Mouse (Mus musculus): Measurements from ENCODE around the gene Gm5431. TPM values are rescaled to one million over a fixed set of nuclear protein-coding genes. Genes with fewer than 3 reads are reported as not detected.
"Not testable (repeated sequence)": the region's sequence is repeated elsewhere in the genome, so short reads cannot be mapped to it uniquely, and the experiment has no call there.

Gene Gm5431
- total RNA-seq (2014; rRNA removed; ENCODE audit: low replicate concordance) (0.08 and 0.92 TPM in 2 replicates), polyA plus RNA-seq (2015; fragmentation: Nextera tagmentation; extraction: Ambion mirVana) (0.11 and 0.12 TPM in 2 replicates)

DNA sequence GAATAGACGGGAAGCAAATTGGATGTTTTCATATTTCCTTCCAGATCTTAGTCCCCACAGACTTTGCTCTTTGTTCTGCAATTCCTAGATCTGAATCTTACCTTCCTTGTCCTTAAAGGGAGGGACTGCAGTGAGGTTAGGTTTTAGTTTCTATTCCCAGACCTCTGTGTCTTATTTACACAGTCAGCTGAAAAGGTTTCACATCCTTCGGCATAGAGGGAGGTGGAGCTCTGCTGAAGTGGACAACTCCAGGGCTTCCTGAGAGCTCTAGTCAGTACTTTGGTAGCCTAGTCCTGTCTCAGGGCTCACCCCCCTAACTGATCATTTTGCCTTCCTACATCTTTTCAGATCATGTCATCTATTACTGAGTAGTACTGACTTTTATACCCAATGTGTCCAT, at the start of gene Gm5431:
Gene Gm5431 (minus strand): TSS at position 194 of the 400 bp plus-strand sequence.
- no peak within 1 kb of the TSS for H3K27ac ChIP-seq (ENCODE audit: low read depth)
- no peak for ATAC-seq (ENCODE audit: insufficient read depth, low read depth)
- H3K27me3 ChIP-seq (ENCODE audit: control insufficient read depth, insufficient read depth, low read length), result no peaks in the 10 kb centered on the region
- no peak within 1 kb of the TSS for H3K4me2 ChIP-seq (ENCODE audit: low read depth, low read length)
- no peaks in the 10 kb centered on the region for H3K9me3 ChIP-seq (replicated peaks; ENCODE audit: control insufficient read depth, low read length)
- no peak for TF ChIP-seq EP300 (IDR thresholded peaks at IDR 0.05; ENCODE audit: low read depth)
- no peak for TF ChIP-seq CTCF (IDR thresholded peaks at IDR 0.05; ENCODE audit: low read depth)
- H3K4me1 ChIP-seq (ENCODE audit: control insufficient read depth, insufficient read depth), result no peaks in the 10 kb centered on the region
- no peaks in the 10 kb centered on the region for H3K36me3 ChIP-seq (replicated peaks; ENCODE audit: control insufficient read depth, insufficient read depth, low read length)
- H3K9ac ChIP-seq (replicated peaks; ENCODE audit: low read depth, low read length), result no peak within 1 kb of the TSS
- WGBS, result 38% methylated on average over 2 of the region's 2 CpGs
- no peak for DNase-seq (ENCODE audit: low spot score)
- no peak within 1 kb of the TSS for H3K4me3 ChIP-seq (ENCODE audit: low read depth, low read length)

DNA sequence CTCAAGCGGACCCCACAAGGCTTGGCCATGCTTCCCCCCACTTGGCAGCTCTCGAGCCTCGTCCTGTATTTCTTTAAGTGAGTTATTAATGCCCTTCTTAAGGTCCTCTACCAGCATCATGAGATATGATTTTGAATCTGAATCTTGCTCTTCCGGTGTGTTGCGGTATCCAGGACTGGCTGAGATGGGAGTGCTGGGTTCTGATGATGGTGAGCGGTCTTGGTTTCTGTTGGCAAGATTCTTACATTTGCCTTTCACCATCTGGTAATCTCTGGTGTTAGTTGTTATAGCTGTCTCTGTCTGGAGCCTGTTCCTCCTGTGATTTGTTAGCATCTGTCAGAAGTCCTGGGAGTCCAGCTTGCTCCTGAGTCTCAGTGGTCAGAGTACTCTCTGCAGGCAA, 44.1 kb upstream of the Gm5431 start, which contains the start of gene Psme2b:
Gene Psme2b (minus strand): TSS at position 101 of the 400 bp plus-strand sequence.
- not testable (repeated sequence) for ATAC-seq (ENCODE audit: insufficient read depth, low read depth); H3K4me3 ChIP-seq (ENCODE audit: low read depth, low read length); H3K27ac ChIP-seq (ENCODE audit: low read depth); H3K4me2 ChIP-seq (ENCODE audit: low read depth, low read length); H3K9me3 ChIP-seq (replicated peaks; ENCODE audit: control insufficient read depth, low read length); H3K36me3 ChIP-seq (replicated peaks; ENCODE audit: control insufficient read depth, insufficient read depth, low read length); DNase-seq (ENCODE audit: low spot score); H3K4me1 ChIP-seq (ENCODE audit: control insufficient read depth, insufficient read depth); H3K9ac ChIP-seq (replicated peaks; ENCODE audit: low read depth, low read length); H3K27me3 ChIP-seq (ENCODE audit: control insufficient read depth, insufficient read depth, low read length)
- 84% methylated on average over 6 of the region's 6 CpGs for WGBS

DNA sequence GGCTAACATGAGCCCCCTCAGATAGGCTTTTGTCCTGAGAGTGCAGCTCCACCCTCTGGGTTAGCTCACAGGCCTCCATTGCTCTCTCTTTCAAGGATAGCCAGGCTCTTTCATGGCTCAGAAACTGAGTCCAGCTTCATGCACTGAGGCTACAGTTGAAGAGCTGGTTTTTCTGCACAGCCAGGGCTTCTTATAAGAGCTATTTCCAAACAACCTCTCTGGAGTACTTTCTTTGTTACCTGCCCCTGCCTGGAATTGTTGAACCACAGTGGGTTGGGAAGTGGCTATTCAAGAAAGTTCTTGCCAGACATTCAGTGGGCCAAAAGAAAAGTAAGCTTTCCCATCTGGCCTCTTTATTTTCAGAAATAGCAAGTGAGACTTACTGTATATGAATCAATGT, 37.3 kb upstream of the Gm5431 start:
- not testable (repeated sequence) for H3K27ac ChIP-seq (ENCODE audit: low read depth); H3K4me1 ChIP-seq (ENCODE audit: control insufficient read depth, insufficient read depth); DNase-seq (ENCODE audit: low spot score); H3K4me2 ChIP-seq (ENCODE audit: low read depth, low read length); H3K9me3 ChIP-seq (replicated peaks; ENCODE audit: control insufficient read depth, low read length); ATAC-seq (ENCODE audit: insufficient read depth, low read depth); H3K27me3 ChIP-seq (ENCODE audit: control insufficient read depth, insufficient read depth, low read length); H3K4me3 ChIP-seq (ENCODE audit: low read depth, low read length); H3K36me3 ChIP-seq (replicated peaks; ENCODE audit: control insufficient read depth, insufficient read depth, low read length); H3K9ac ChIP-seq (replicated peaks; ENCODE audit: low read depth, low read length)

GRCm38 (mm10) chr11:48935291-48935690, 33.3 kb upstream of the Gm5431 start:
- not testable (repeated sequence) for DNase-seq (ENCODE audit: low spot score); H3K4me1 ChIP-seq (ENCODE audit: control insufficient read depth, insufficient read depth); H3K27me3 ChIP-seq (ENCODE audit: control insufficient read depth, insufficient read depth, low read length); H3K4me2 ChIP-seq (ENCODE audit: low read depth, low read length); H3K9me3 ChIP-seq (replicated peaks; ENCODE audit: control insufficient read depth, low read length); H3K27ac ChIP-seq (ENCODE audit: low read depth); ATAC-seq (ENCODE audit: insufficient read depth, low read depth); H3K4me3 ChIP-seq (ENCODE audit: low read depth, low read length); H3K36me3 ChIP-seq (replicated peaks; ENCODE audit: control insufficient read depth, insufficient read depth, low read length); H3K9ac ChIP-seq (replicated peaks; ENCODE audit: low read depth, low read length)
- no CpG with 5 or more reads among the region's 3 CpGs for WGBS

GRCm38 (mm10) chr11:48933923-48934322, 31.9 kb upstream of the Gm5431 start:
- H3K9ac ChIP-seq (replicated peaks; ENCODE audit: low read depth, low read length); H3K9me3 ChIP-seq (replicated peaks; ENCODE audit: control insufficient read depth, low read length); H3K4me2 ChIP-seq (ENCODE audit: low read depth, low read length); H3K4me1 ChIP-seq (ENCODE audit: control insufficient read depth, insufficient read depth); H3K27ac ChIP-seq (ENCODE audit: low read depth); DNase-seq (ENCODE audit: low spot score); H3K36me3 ChIP-seq (replicated peaks; ENCODE audit: control insufficient read depth, insufficient read depth, low read length); ATAC-seq (ENCODE audit: insufficient read depth, low read depth); H3K27me3 ChIP-seq (ENCODE audit: control insufficient read depth, insufficient read depth, low read length); H3K4me3 ChIP-seq (ENCODE audit: low read depth, low read length): not testable (repeated sequence)
- WGBS, result 13% methylated on average over 1 of the region's 1 CpGs

DNA sequence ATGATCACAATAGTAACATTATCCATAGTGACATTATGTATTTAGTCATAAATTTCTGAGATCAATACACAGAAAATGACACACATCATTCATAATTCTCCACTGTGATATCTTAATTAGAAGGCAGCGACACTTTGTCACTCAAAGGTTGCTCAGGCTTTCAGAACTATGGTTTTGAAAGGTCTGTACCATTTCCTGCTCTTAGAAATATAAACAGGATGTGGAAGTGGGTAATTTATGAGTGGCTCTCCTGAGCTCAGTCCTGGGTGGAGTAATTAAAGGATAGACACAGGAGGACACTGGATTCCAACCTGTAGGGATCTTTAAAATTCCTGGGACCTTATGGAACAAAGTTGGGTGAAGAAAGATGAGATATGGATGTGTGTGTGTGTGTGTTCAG, 31.4 kb upstream of the Gm5431 start:
- not testable (repeated sequence) for H3K9ac ChIP-seq (replicated peaks; ENCODE audit: low read depth, low read length); H3K4me3 ChIP-seq (ENCODE audit: low read depth, low read length); H3K4me2 ChIP-seq (ENCODE audit: low read depth, low read length); H3K27ac ChIP-seq (ENCODE audit: low read depth); H3K27me3 ChIP-seq (ENCODE audit: control insufficient read depth, insufficient read depth, low read length); DNase-seq (ENCODE audit: low spot score); ATAC-seq (ENCODE audit: insufficient read depth, low read depth); H3K36me3 ChIP-seq (replicated peaks; ENCODE audit: control insufficient read depth, insufficient read depth, low read length); H3K9me3 ChIP-seq (replicated peaks; ENCODE audit: control insufficient read depth, low read length); H3K4me1 ChIP-seq (ENCODE audit: control insufficient read depth, insufficient read depth)
- WGBS, result 50% methylated on average over 1 of the region's 1 CpGs

- H3K36me3 ChIP-seq (replicated peaks; ENCODE audit: control insufficient read depth, insufficient read depth, low read length); ATAC-seq (ENCODE audit: insufficient read depth, low read depth); H3K4me2 ChIP-seq (ENCODE audit: low read depth, low read length); H3K27ac ChIP-seq (ENCODE audit: low read depth); H3K27me3 ChIP-seq (ENCODE audit: control insufficient read depth, insufficient read depth, low read length); H3K9ac ChIP-seq (replicated peaks; ENCODE audit: low read depth, low read length); H3K9me3 ChIP-seq (replicated peaks; ENCODE audit: control insufficient read depth, low read length); H3K4me3 ChIP-seq (ENCODE audit: low read depth, low read length); H3K4me1 ChIP-seq (ENCODE audit: control insufficient read depth, insufficient read depth); DNase-seq (ENCODE audit: low spot score): not testable (repeated sequence)
- 78% methylated on average over 1 of the region's 1 CpGs for WGBS
These were observed 26.1 kb upstream of the Gm5431 start for GRCm38 (mm10) chr11:48928068-48928467.

DNA sequence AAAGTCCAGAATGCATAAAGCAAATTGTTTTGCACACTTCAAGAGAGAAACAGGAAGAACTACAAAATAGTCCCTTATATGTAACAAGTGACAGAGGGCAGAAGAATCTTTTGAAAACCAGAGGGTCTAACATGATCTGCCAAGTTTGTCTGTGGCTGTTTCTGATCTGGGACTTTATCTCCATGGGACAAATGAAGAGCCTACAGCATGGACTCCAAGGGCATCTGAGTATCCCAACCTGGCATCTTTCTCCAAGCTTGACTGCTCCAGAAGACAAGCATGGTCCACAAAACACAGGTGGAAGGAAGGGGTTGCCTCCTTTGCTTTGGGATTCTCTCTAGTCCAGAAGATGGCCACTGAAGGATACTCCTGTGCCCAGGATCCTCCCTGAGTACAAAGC, 24.4 kb upstream of the Gm5431 start:
- not testable (repeated sequence) for H3K4me1 ChIP-seq (ENCODE audit: control insufficient read depth, insufficient read depth); H3K27ac ChIP-seq (ENCODE audit: low read depth); H3K36me3 ChIP-seq (replicated peaks; ENCODE audit: control insufficient read depth, insufficient read depth, low read length); H3K4me2 ChIP-seq (ENCODE audit: low read depth, low read length); H3K9me3 ChIP-seq (replicated peaks; ENCODE audit: control insufficient read depth, low read length); H3K9ac ChIP-seq (replicated peaks; ENCODE audit: low read depth, low read length); H3K4me3 ChIP-seq (ENCODE audit: low read depth, low read length); H3K27me3 ChIP-seq (ENCODE audit: control insufficient read depth, insufficient read depth, low read length); DNase-seq (ENCODE audit: low spot score); ATAC-seq (ENCODE audit: insufficient read depth, low read depth)

- not testable (repeated sequence) for H3K4me2 ChIP-seq (ENCODE audit: low read depth, low read length); ATAC-seq (ENCODE audit: insufficient read depth, low read depth)
- 75% methylated on average over 5 of the region's 5 CpGs for WGBS
These were observed 21.8 kb upstream of the Gm5431 start for GRCm38 (mm10) chr11:48923818-48924217.

More at GRCm38 (mm10) chr11:48923818-48924217, 21.8 kb upstream of the Gm5431 start:
- not testable (repeated sequence) for H3K4me3 ChIP-seq (ENCODE audit: low read depth, low read length); H3K27ac ChIP-seq (ENCODE audit: low read depth); H3K9me3 ChIP-seq (replicated peaks; ENCODE audit: control insufficient read depth, low read length); H3K36me3 ChIP-seq (replicated peaks; ENCODE audit: control insufficient read depth, insufficient read depth, low read length); H3K9ac ChIP-seq (replicated peaks; ENCODE audit: low read depth, low read length); H3K27me3 ChIP-seq (ENCODE audit: control insufficient read depth, insufficient read depth, low read length); DNase-seq (ENCODE audit: low spot score); H3K4me1 ChIP-seq (ENCODE audit: control insufficient read depth, insufficient read depth)
